Mouse (Mus musculus): ENCODE data around the gene Rtf1. TPM values are rescaled to one million over a fixed set of nuclear protein-coding genes. Genes with fewer than 3 reads are reported as not detected.
"Not testable (repeated sequence)": the region's sequence is repeated elsewhere in the genome, so short reads cannot be mapped to it uniquely, and the experiment has no call there.

Rtf1 gene
- polyA plus RNA-seq, 2 experiments: 6.6 to 7.9 TPM

- no peak for TF ChIP-seq CTCF (IDR thresholded peaks at IDR 0.05; ENCODE audit: low read depth)
- no peak for TF ChIP-seq EP300 (IDR thresholded peaks at IDR 0.05; ENCODE audit: low read depth)
- no peak overlapping the region for H3K4me2 ChIP-seq (ENCODE audit: low read depth)
- ATAC-seq (ENCODE audit: insufficient read depth) (no peak), DNase-seq (ENCODE audit: low read depth in 3 of 3, low spot score in 3 of 3) (no peak)
- no peak overlapping the region for H3K9ac ChIP-seq (replicated peaks)
- no peak overlapping the region for H3K4me3 ChIP-seq (ENCODE audit: insufficient read depth in 1 of 2, low read depth in 2 of 2, low read length in 2 of 2)
- no peaks in the 10 kb centered on the region for H3K9me3 ChIP-seq (ENCODE audit: control insufficient read depth, low read length)
- peaks cover 5% of the 10 kb centered on the region; the same call in 1 of the 2 replicates for H3K36me3 ChIP-seq (replicated peaks; ENCODE audit: control insufficient read depth, insufficient read depth, low read depth)
- no peaks in the 10 kb centered on the region for H3K4me1 ChIP-seq (replicated peaks; ENCODE audit: control insufficient read depth in 2 of 2, insufficient read depth in 2 of 2, low read length in 1 of 2)
- H3K27me3 ChIP-seq (ENCODE audit: control insufficient read depth, insufficient read depth, low read length): no peaks in the 10 kb centered on the region
- no peak overlapping the region for H3K27ac ChIP-seq
- WGBS (ENCODE audit: insufficient replicate concordance): 57% methylated on average over 2 of the region's 2 CpGs
These were observed 23.6 kb downstream of the Rtf1 start for GRCm38 (mm10) chr2:119698472-119698871.

GRCm38 (mm10) chr2:119699962-119700361, 25.1 kb downstream of the Rtf1 start:
- 79% methylated on average over 3 of the region's 3 CpGs for WGBS (ENCODE audit: insufficient replicate concordance)

GRCm38 (mm10) chr2:119703171-119703570, 28.3 kb downstream of the Rtf1 start:
- ATAC-seq (ENCODE audit: insufficient read depth): no peak
- WGBS (ENCODE audit: insufficient replicate concordance): 83% methylated on average over 2 of the region's 2 CpGs
- H3K4me3 ChIP-seq (ENCODE audit: insufficient read depth in 1 of 2, low read depth in 2 of 2, low read length in 2 of 2): no peak overlapping the region

More at GRCm38 (mm10) chr2:119699962-119700361, 25.1 kb downstream of the Rtf1 start:
- TF ChIP-seq EP300 (IDR thresholded peaks at IDR 0.05; ENCODE audit: low read depth) (no peak), CTCF (IDR thresholded peaks at IDR 0.05; ENCODE audit: low read depth) (no peak)
- Histone ChIP-seq H3K9me3 (ENCODE audit: control insufficient read depth, low read length) (no peaks in the 10 kb centered on the region), H3K9ac (replicated peaks) (no peak overlapping the region), H3K4me3 (ENCODE audit: insufficient read depth in 1 of 2, low read depth in 2 of 2, low read length in 2 of 2) (no peak overlapping the region), H3K4me2 (ENCODE audit: low read depth) (no peak overlapping the region), H3K27ac (no peak overlapping the region), H3K36me3 (replicated peaks; ENCODE audit: control insufficient read depth, insufficient read depth, low read depth) (peaks cover 5% of the 10 kb centered on the region; the same call in 1 of the 2 replicates), H3K4me1 (replicated peaks; ENCODE audit: control insufficient read depth in 2 of 2, insufficient read depth in 2 of 2, low read length in 1 of 2) (no peaks in the 10 kb centered on the region), H3K27me3 (ENCODE audit: control insufficient read depth, insufficient read depth, low read length) (no peaks in the 10 kb centered on the region)
- ATAC-seq (ENCODE audit: insufficient read depth) (no peak), DNase-seq (ENCODE audit: low read depth in 3 of 3, low spot score in 3 of 3) (no peak)

GRCm38 (mm10) chr2:119707676-119708075, 32.8 kb downstream of the Rtf1 start:
- no peaks in the 10 kb centered on the region for H3K27me3 ChIP-seq (ENCODE audit: control insufficient read depth, insufficient read depth, low read length)
- DNase-seq (ENCODE audit: low read depth in 3 of 3, low spot score in 3 of 3) (no peak), ATAC-seq (ENCODE audit: insufficient read depth) (no peak)
- H3K4me3 ChIP-seq (ENCODE audit: insufficient read depth in 1 of 2, low read depth in 2 of 2, low read length in 2 of 2): no peak overlapping the region
- no peak overlapping the region for H3K27ac ChIP-seq
- TF ChIP-seq EP300 (IDR thresholded peaks at IDR 0.05; ENCODE audit: low read depth): no peak
- no peak for TF ChIP-seq CTCF (IDR thresholded peaks at IDR 0.05; ENCODE audit: low read depth)
- no peak overlapping the region for H3K4me2 ChIP-seq (ENCODE audit: low read depth)
- H3K4me1 ChIP-seq (replicated peaks; ENCODE audit: control insufficient read depth in 2 of 2, insufficient read depth in 2 of 2, low read length in 1 of 2): no peaks in the 10 kb centered on the region
- 82% methylated on average over 3 of the region's 3 CpGs for WGBS (ENCODE audit: insufficient replicate concordance)
- peaks cover 13% of the 10 kb centered on the region for H3K36me3 ChIP-seq (replicated peaks; ENCODE audit: control insufficient read depth, insufficient read depth, low read depth)
- no peaks in the 10 kb centered on the region for H3K9me3 ChIP-seq (ENCODE audit: control insufficient read depth, low read length)
- no peak overlapping the region for H3K9ac ChIP-seq (replicated peaks)

More at GRCm38 (mm10) chr2:119703171-119703570, 28.3 kb downstream of the Rtf1 start:
- no peak overlapping the region for H3K27ac ChIP-seq
- no peaks in the 10 kb centered on the region for H3K9me3 ChIP-seq (ENCODE audit: control insufficient read depth, low read length)
- no peak for DNase-seq (ENCODE audit: low read depth in 3 of 3, low spot score in 3 of 3)
- no peaks in the 10 kb centered on the region for H3K4me1 ChIP-seq (replicated peaks; ENCODE audit: control insufficient read depth in 2 of 2, insufficient read depth in 2 of 2, low read length in 1 of 2)
- H3K4me2 ChIP-seq (ENCODE audit: low read depth): no peak overlapping the region
- no peak overlapping the region for H3K9ac ChIP-seq (replicated peaks)
- TF ChIP-seq CTCF (IDR thresholded peaks at IDR 0.05; ENCODE audit: low read depth): no peak
- TF ChIP-seq EP300 (IDR thresholded peaks at IDR 0.05; ENCODE audit: low read depth): no peak
- H3K36me3 ChIP-seq (replicated peaks; ENCODE audit: control insufficient read depth, insufficient read depth, low read depth): peaks cover 16% of the 10 kb centered on the region
- H3K27me3 ChIP-seq (ENCODE audit: control insufficient read depth, insufficient read depth, low read length): no peaks in the 10 kb centered on the region

GRCm38 (mm10) chr2:119710011-119710410, 35.1 kb downstream of the Rtf1 start:
- H3K9ac ChIP-seq (replicated peaks): no peak overlapping the region
- peaks cover 13% of the 10 kb centered on the region for H3K36me3 ChIP-seq (replicated peaks; ENCODE audit: control insufficient read depth, insufficient read depth, low read depth)
- no peak for TF ChIP-seq CTCF (IDR thresholded peaks at IDR 0.05; ENCODE audit: low read depth)
- TF ChIP-seq EP300 (IDR thresholded peaks at IDR 0.05; ENCODE audit: low read depth): no peak
- no peaks in the 10 kb centered on the region for H3K4me1 ChIP-seq (replicated peaks; ENCODE audit: control insufficient read depth in 2 of 2, insufficient read depth in 2 of 2, low read length in 1 of 2)
- H3K27ac ChIP-seq: no peak overlapping the region
- H3K27me3 ChIP-seq (ENCODE audit: control insufficient read depth, insufficient read depth, low read length): no peaks in the 10 kb centered on the region
- 67% methylated on average over 3 of the region's 3 CpGs for WGBS (ENCODE audit: insufficient replicate concordance)
- ATAC-seq (ENCODE audit: insufficient read depth) (no peak), DNase-seq (ENCODE audit: low read depth in 3 of 3, low spot score in 3 of 3) (no peak)
- H3K4me2 ChIP-seq (ENCODE audit: low read depth): no peak overlapping the region
- no peaks in the 10 kb centered on the region for H3K9me3 ChIP-seq (ENCODE audit: control insufficient read depth, low read length)
- no peak overlapping the region for H3K4me3 ChIP-seq (ENCODE audit: insufficient read depth in 1 of 2, low read depth in 2 of 2, low read length in 2 of 2)

GRCm38 (mm10) chr2:119715868-119716267, 41.0 kb downstream of the Rtf1 start:
- H3K9me3 ChIP-seq (ENCODE audit: control insufficient read depth, low read length); H3K4me2 ChIP-seq (ENCODE audit: low read depth); DNase-seq (ENCODE audit: low read depth in 3 of 3, low spot score in 3 of 3); H3K4me3 ChIP-seq (ENCODE audit: insufficient read depth in 1 of 2, low read depth in 2 of 2, low read length in 2 of 2); H3K27me3 ChIP-seq (ENCODE audit: control insufficient read depth, insufficient read depth, low read length); H3K4me1 ChIP-seq (replicated peaks; ENCODE audit: control insufficient read depth in 2 of 2, insufficient read depth in 2 of 2, low read length in 1 of 2); ATAC-seq (ENCODE audit: insufficient read depth); H3K9ac ChIP-seq (replicated peaks); H3K27ac ChIP-seq: not testable (repeated sequence)
- 78% methylated on average over 2 of the region's 2 CpGs for WGBS (ENCODE audit: insufficient replicate concordance)
- peaks cover 13% of the 10 kb centered on the region for H3K36me3 ChIP-seq (replicated peaks; ENCODE audit: control insufficient read depth, insufficient read depth, low read depth)
